Mouse (Mus musculus) testis, adult 2 months (tissue): ENCODE results near the gene Zbtb7b.

Experiments
- CTCF ChIP-seq: fragments of 200-500 bp; IDR thresholded peaks from 2 replicates; pipeline ENCODE4 v1.5.1; 2012; ENCODE audit warnings: low read depth, mild to moderate bottlenecking, inconsistent platforms, low read length, moderate library complexity; ENCODE audit not compliant: control insufficient read depth, insufficient read depth, insufficient replicate concordance
- POLR2A ChIP-seq: fragments of 200-500 bp; IDR thresholded peaks from 2 replicates; pipeline ENCODE4 v1.6.1; 2012; ENCODE audit warnings: low read depth, mild to moderate bottlenecking, inconsistent platforms, low read length, moderate library complexity; ENCODE audit not compliant: control insufficient read depth

DNA sequence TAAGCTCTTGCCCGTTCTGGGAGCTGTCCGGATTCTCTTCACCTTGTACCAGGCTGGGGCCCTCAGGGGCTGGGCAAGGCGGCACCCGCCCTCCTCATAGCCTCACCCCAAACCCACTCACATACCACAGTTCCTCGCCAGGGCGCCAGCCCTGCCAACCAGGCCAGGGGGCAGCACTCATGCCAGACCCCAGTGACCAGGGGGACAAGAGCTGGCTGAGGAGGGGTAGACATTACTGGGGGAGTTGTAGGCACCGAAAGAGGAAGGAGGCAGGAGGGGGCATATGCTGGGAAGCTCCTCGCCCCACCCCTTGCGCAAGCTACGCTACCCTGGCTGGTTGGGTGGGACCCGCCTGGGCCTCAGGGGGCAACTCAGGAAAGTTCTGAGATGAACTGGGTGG, 6.9 kb downstream of the Zbtb7b start:
- TF ChIP-seq CTCF (no peak), POLR2A (no peak)
